Mouse (Mus musculus) B cell, adult 2 months (primary cell): ENCODE data around the gene Olfr251.
"Not testable (repeated sequence)": the region's sequence is repeated elsewhere in the genome, so short reads cannot be mapped to it uniquely, and the experiment has no call there.

Experiments
- DNase-seq, 2 experiments: peaks; one replicate each; pipeline ENCODE4 v3.0.0; 2022

The Olfr251 gene

DNA sequence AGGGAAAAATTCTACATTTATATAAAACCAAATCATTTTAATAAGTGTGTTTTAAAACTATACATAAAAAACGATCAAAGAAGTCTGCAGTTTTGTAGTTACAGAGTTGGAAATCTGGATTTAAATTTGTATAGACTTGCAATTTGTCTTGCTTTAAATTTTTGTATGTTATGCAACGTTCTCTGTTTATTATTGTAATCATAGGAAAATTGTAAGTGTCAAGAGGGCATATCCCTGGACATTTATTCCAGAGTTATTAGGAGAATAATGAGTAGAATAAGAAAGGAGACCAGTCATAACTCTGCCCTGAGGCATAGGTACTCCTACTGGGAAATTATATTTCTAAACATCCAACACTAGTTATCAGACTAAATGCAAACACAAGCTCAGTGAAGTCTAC lies at the start of gene Olfr251:
Olfr251 (plus strand) TSS at position 301 of the 400 bp plus-strand sequence.
- no peak for DNase-seq

GRCm38 (mm10) chr9:38328760-38329159 lies 48.1 kb upstream of the Olfr251 start, which contains the start of gene Olfr25:
TSS of gene Olfr25 (plus strand) at chr9:38329060.
- DNase-seq, result no peak

DNA sequence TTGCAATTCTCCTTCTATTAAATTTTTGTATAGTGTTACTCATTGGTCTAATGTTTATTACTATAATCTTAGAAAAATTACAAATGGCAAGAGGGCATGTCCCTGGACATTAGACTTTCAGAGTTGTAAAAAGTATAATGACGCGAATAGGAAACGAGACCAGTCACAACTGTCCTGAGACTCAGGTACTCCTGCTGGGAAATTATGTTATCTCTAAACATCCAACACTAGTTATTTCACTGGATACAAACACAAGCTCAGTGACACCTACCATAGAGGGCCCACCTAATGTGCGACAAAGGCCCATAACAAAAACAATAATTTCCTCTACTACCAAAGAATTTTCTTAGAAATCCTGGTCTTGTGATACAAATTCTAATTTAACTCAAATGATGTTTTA lies 28.8 kb upstream of the Olfr251 start, which contains the start of gene Olfr898:
Olfr898 (plus strand) TSS at position 301 of the 400 bp plus-strand sequence.
- no peak for DNase-seq

DNA sequence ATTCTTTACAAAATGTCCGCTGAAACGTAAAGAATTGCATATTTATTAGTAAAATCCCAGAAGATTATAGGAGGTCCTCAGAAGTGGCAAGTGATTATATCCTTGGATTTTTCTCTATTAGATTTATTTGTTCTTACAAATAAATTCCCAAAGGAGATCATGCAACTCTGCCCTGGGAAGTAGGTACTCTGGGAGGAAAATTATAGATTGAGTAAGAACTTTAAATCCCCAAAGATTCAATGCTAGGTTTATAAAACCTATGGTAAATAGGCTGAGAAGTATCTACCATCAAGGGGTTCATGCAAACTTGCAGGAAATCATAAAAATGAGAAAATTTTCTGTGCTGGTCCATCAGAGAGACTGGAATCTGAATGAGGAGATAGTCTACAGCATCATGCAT lies 10.3 kb upstream of the Olfr251 start, which contains the start of gene Olfr250:
Olfr250 (plus strand) TSS at position 301 of the 400 bp plus-strand sequence.
- no peak for DNase-seq

GRCm38 (mm10) chr9:38401398-38401797 lies 24.5 kb downstream of the Olfr251 start, which contains the start of gene Olfr147:
TSS of gene Olfr147 (plus strand) at chr9:38401698.
- DNase-seq, result no peak

DNA sequence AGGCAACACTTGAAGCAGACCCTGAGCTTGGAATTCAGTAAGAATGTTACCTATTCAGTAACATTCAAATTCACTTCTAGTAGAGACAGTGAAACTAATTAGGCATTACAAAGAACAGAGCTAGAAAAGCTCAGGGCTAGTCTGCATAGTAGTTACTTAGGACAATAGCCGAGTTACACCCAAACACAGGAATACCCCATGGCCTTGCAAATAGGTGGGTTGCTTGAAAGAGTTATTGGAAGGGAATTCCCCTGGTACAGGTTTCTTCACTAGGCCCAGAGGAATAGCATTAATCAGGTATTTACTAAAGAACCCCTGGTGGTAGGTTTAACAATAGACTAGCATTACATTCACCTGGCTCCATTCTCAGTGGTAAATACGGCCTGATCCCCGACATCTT lies 30.6 kb downstream of the Olfr251 start:
- DNase-seq, result not testable (repeated sequence)

GRCm38 (mm10) chr9:38413502-38413901 lies 36.6 kb downstream of the Olfr251 start:
- DNase-seq, result not testable (repeated sequence)

DNA sequence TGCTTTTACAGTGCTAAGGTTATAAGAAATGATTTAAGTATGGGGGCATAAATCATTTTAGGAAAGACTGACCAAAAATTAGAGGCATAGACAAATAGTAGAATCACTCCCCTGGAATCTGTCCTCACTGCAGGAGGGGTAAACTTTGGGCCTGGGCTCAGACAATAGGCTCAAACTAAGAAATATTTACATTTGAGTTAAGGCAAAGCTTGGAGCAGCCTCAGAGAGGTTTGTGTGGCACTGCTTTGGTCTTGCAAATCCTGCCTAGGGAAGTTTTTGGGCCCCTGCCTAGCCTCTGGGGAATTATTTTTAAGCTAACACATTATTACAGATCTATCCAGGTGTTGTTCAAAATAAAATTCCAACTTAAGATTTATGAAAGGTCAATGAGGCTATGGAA lies 46.9 kb downstream of the Olfr251 start:
- DNase-seq, result no peak

- no peak for DNase-seq
These were observed 50.1 kb downstream of the Olfr251 start for GRCm38 (mm10) chr9:38427026-38427425.

DNA sequence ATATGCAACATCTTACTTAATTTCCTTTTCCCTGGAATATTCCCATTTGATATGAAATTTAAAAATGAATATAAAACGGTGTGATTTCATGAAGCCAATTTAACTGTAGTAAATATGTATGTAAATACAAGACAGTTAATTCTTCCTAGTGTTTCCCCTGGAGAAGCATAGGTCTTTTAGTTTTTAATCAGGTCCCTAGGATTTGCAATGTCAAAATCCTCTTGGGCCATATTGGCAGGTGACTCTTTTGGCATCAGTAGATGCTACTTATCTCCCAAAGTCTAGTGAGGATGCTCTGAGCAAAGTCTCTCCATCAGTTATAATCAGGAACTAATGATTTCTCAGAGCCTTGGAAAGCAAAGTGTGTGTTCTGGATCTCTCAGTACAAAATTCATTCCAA lies 52.3 kb downstream of the Olfr251 start, which contains the start of gene Olfr901:
Olfr901 (plus strand) TSS at position 301 of the 400 bp plus-strand sequence.
- DNase-seq, result no peak
